Mouse (Mus musculus) cerebral cortex, adult 2 months (tissue): ENCODE results near the gene Arhgap8.

Experiments used
- WGBS: fragments of 180-500 bp; shearing (Covaris S2); methylation state at CpG from one replicate; pipeline ENCODE4 v1.1.7; 2018; 5-methylcytosine and 5-hydroxymethylcytosine counted together

Arhgap8 gene

DNA sequence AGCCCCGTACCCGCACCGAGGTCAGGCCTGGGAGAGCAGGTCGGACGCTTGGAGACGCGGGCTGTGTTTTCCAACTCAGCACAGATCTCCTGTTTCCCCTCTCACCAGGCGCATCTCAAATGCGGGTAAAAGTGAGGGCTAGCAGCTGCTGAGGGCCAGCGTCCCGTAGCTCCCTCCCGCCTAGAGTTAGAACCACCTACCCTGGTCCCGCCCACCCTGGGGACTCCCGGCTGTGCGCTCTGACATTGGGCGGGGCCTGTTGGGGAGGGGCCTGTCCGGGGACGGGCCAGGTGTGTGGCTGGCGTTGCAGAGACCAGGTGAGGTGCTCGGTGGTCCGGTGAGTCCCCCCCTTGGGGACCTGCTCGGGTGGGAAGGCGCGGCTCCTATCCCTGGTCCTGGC is at the start of gene Arhgap8:
Gene Arhgap8, plus strand, starts transcription at position 262 of the 400 bp plus-strand sequence.
- WGBS: 14% methylated on average over 24 of the region's 24 CpGs

DNA sequence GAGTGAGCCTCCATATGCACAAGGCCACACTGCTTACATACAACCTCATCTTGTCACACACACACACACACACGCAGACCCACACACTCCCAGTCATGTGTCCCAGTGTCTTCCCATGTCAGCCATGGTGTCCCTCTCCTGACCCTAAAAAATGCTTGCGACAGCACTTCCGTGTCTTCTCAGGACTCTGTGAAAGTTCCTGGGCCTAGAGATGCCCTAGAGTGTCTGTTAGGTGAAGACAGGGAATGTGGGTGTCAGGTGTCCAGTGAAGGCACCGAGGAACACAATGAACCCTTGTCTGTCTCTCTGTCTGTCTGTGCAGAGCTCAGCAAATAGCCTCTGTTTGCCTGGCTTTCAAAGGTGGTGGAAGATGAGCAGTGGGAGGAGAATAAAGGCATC is 49.2 kb upstream of the Arhgap8 start:
- 87% methylated on average over 4 of the region's 4 CpGs for WGBS

DNA sequence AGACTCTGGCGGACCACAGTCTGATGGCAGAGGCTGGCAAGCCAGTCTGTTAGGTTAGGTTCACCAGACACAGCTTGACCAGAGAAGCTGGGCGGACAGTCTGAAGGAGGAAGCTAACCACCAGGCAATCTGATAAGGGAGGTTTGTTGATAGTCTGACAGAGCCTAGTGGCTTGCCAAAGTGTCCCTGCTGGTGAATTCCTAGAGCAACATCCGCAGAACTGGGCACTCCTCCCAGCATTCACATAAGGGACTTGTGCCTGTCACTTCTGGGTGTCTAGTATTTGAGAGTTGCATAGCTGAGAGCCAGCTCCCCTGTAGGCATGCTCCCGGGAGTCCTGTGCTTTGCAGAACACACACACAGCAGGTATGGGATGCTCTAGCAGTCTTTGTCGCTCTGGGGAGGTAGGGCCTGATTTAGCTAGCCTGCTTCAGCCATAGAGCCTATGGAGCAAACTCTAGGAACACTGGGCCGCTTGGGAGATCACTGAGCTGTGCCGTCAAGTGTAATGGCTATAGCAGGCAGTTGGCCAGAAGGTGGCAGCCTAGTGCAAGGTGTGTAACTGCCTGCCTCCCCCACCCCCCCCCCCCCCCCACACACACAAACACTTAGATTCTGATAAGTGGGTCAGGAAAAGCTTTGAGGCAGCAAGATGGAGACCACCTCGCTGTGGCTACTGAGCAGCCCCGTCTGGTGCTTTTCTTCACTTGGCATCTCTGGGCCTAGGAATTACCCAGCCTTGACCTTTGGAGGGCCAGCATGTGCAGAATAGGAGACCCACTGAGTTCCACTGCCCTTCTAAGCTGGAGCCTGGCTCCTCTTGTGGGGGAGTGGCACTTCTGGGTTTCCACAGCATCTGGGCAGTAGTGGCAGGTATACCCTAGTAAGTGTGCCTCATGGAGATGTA is 48.2 kb upstream of the Arhgap8 start:
- 39% methylated on average over 9 of the region's 9 CpGs for WGBS

DNA sequence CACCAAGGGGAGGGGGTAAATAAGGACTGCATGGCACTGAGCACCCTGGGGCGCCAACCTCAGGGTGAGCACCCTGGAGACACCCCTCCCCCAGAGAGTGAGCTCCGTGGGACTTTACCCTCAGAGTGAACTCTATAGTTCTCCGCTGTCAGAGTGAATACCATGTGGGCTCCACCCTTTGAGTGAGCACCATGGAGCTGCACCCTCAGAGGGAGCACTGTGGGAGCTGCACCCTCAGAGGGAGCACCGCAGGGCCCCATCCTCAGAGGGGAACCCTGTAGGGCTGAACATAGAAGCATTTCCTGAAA is 47.6 kb upstream of the Arhgap8 start:
- WGBS: 72% methylated on average over 4 of the region's 4 CpGs

DNA sequence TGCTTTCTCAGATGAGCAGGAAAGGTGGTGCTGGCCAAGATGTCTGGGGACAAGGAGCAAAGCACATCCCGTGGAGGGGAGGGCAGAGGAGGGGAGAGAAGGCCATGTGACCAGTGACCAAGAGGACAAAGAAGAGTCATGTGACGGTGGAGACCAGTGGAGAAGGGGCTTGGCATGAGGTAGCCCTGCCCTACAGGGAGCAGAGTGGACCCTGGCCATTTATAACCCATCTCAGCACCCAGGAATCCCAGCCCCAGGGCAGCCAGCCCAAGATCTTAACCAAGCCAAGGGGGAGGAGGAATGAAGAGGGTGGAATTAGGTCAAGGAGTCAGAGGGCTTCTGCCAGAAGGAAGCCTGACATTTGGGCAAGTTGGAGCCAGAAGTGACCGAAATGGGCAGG is 47.2 kb upstream of the Arhgap8 start:
- 60% methylated on average over 3 of the region's 3 CpGs for WGBS

DNA sequence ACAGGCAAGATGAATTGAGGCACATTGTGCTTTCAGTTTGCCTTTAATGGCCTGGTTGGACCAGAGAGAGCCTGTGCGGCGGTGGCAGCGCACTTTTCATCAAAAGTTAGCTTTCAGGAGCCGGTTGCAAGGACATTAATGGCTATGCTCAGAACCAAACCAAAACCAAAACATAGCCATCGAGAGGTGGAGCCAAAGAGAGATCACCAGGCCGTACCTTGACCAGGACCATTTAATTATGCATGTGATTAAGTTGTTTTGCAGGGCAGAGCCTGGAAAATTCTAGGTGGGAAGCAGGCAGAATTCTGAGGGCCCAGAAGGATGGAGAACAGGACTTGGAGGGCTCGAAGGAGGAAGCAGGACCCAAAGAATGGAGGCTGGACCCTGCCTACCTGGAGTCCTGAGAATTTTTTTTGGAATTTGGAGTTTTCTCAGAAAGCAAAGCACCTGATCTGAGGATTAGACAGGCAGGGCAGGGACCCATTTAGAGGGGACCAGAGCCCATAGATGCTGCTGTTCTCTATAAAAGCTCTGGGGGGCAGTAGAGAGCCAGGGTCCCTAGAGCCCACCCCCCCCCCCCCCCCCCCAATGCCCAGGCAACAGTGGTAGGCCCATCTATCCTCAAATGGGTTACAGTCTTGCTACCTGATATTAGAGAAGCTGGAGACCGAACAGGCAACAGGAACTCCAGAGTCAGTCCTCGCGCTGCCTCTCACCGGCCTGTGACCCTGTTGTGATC is 45.4 kb upstream of the Arhgap8 start:
- 88% methylated on average over 11 of the region's 11 CpGs for WGBS

DNA sequence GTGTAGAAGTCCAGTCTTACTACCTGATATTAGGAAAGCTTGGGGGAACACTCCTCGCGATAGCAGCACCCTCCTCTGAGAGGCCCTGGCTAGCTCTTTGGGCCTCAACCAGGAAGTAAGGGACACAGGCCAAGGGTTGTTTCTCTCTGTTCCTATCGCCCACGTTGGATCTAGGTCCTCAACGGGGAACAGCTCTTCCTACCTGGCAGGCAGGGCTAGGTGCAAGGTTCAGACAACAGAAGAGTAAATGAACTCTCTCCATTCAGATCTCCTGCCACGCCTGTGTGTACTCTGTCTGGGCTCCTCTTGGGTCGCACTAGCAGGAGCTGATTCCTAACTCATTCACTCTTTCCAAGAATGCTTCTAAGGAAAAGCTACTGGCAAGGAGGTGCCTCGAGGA is 44.5 kb upstream of the Arhgap8 start:
- 72% methylated on average over 8 of the region's 8 CpGs for WGBS

DNA sequence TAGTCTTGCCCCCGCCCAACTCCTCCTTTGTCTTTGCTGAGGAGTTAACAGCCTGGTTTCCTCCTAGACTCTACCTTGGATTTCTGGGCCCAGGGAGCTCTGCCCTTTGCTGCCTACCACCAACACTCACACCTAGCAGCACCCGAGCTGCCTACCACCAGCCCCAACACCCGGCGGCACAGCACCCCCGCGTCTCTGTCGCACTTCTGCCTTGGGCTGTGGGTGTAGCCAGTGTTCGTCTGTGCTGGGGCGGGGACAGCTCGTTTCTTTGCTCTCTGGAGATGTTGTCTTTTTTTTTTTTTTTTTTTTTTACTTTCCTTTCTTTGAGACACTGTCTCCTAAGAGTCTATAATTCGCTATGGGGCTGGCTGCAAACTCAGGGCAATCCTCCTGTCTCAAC is 41.9 kb upstream of the Arhgap8 start:
- 51% methylated on average over 11 of the region's 11 CpGs for WGBS

DNA sequence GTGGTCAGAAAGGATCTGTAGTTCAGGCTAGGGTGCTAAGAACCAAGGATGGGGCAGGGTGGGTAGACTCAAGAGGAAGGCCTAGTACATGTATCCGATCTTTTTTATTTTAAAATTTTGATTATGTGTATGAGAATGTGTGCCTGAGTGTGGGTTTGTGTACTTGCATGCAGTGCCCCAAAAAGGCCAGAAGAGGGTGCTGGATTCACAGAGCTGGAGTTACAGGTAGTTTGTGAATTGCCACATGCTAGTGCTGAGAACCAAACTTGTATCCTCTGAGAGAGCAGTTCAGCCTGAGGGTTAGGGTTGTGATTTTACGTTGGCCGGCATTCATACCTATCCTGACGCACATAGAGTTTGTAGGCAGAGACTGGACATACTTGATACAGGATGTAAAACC is 40.8 kb upstream of the Arhgap8 start:
- 98% methylated on average over 4 of the region's 4 CpGs for WGBS

DNA sequence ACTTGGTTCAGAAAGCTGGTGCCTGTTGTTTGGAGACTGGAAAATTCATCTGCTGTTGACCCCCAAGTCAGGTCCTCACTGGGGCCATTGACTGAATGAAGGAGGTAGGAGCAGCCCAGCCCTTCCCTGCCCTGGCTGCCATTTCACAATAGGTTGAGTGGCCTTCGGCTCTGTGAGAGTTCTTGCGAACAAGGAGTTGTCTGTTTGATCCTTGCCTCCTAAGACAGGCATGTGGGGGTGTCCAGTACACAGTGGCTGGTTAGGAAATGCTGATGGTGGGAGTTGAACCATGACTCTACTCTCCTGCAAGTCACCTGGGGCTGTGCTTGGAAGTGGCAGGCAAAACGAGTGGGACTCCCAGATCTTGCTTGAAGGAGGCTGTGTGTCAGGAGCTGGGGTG is 40.1 kb upstream of the Arhgap8 start:
- WGBS: 87% methylated on average over 3 of the region's 3 CpGs

DNA sequence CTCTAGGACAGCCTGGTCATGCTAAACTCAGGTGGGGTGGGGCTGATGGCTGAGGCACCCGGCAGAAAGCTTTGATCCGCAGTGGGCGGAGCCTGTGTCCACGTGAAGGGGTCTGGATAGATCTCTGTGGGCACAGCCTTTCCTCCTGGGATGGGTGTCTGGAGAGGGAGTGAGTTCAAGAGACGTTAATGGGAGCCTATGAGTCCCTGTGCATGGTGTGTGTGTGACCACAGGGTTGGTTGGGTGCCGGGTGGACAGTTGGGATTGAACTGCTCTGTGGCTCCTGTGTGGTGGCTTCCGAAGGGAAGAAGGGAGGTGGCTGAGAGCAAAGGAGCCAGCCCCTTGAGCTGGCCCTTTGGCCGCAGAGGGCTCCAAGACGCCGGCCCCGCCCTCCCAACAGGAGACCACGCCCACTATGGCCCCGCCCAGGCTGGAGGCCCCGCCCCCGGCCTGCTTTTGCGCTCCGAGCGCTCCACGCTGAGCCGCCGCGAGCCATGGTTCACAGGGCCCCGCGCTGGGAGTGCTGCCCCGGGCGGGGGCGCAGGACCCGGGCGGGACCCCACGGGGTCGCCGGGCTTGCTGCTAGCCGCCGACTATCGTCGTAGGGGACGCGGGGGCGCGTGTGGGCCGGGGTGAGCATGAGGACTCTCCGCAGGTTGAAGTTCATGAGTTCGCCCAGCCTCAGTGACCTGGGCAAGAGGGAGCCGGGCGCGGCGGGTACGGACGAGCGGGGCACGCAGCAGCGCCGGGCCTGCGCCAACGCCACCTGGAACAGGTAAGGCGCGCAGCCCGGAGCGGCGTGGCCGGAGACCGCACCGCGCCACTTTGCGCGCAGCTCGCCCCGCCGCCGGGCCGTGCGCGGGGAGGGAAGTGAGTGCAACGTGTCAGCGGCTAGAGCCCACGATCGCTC is 39.1 kb upstream of the Arhgap8 start:
- WGBS: 1% methylated on average over 77 of the region's 77 CpGs

DNA sequence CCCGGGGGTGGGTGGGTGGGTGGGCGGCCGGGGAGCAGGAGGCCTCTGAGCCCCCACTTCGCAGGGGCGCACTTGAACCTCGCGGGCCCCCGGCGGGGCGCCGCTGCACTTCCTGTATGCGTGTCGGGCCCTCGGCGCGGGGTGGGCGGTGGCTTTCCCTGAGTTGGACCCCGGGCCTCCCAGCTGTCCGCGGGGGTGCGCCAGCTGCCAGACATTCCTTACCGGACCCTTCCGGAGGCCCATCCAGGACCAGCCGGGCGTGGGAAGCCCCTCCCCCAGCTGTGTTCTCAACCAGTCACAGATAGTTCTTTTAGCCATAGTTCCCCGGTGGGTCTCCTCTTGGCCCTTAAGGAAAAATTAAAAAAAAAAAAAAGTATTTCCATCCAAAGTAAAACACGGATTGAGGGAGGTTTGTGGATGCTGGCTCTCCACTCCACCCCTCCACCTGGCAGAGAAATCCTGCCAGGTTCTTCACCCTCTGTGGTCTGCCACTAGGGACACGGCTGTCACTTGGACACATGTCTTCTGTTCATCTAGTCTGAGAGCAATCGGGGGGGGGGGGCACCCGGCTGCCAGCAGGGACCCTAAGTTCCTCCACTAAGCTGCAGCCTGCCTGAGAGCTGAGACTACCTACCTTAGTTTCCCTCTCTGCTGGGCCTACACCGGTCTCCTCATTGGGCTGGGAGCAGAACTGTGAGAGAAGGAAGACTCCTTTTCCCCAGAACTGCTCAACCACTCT is 38.2 kb upstream of the Arhgap8 start:
- WGBS: 6% methylated on average over 31 of the region's 31 CpGs

DNA sequence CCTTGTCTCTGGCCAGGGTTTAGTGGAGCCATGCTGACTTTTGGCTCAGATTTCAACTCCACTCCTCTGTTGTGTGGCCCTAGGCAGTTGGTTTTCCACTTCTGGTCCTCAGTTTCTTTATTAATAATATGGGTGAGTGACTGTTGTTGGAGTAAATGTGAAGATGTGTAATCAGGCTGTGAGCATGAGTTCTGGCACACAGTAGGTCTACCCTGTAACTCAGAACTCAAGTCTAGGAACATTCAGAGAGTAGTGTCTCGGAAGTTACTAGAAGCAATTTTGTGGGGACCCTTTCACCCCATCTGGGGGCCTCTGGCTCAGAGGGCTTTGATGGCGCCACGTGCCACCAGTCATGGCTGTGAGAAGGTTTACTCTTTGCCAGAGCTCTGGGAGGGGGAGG is 37.6 kb upstream of the Arhgap8 start:
- WGBS: 97% methylated on average over 3 of the region's 3 CpGs

DNA sequence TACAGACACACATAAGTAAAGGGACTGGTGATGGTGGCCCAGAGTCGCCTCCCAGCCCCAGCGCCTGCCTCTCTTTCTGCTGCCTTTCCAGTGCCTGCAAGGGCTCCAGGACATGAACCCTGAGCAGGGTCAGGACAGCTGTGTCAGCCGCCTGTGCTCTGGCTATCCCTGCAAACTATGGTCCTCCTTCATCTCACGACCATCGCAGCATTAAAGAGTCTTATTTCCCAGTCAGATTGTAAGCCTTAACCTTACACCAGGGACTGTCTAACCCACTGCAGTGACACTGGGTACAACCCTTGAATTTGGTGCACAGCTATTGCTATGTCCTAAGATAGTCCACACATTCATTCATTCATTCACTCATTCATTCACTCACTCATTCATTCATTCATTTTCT is 37.0 kb upstream of the Arhgap8 start:
- WGBS: 92% methylated on average over 5 of the region's 5 CpGs

DNA sequence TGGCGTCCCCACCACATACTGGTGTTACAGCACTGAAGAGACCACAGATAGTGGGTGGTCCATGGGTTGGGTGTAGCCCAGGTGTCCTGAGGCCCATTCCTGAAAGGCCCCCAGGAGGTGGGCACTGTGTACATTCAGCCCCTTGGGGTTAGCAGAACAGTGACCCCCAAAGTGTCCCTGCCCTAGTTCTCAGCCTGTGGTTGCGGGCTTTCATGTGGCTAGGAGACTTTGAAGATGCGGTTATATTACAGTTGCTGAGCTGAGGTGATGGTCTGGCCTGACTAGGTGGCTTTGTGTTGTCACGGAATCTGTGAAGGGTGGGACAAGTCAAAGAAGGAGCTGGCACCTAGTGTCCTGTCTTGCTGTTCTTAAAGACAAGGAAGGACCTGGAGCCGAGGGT is 35.3 kb upstream of the Arhgap8 start:
- WGBS: 91% methylated on average over 5 of the region's 5 CpGs

DNA sequence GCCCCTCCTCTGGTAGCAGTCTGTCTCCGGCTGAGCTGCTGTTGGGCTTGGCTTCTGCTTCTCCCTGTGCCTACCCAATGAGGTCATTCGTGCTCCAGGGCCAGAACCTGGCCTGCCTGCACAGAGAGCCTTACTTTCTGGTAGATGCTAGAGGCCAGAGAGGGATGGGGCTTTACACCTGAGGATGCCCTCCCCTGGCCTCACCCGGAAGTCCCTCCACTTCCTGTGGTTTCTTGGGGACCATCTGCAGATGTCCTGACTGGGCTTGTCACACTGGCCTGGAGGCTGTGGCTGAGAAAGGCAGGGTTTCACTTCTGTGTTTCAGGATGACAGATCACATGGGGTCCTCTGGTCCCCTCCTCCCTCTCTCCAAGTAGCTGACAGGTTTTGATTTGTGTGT is 34.4 kb upstream of the Arhgap8 start:
- 80% methylated on average over 3 of the region's 3 CpGs for WGBS

DNA sequence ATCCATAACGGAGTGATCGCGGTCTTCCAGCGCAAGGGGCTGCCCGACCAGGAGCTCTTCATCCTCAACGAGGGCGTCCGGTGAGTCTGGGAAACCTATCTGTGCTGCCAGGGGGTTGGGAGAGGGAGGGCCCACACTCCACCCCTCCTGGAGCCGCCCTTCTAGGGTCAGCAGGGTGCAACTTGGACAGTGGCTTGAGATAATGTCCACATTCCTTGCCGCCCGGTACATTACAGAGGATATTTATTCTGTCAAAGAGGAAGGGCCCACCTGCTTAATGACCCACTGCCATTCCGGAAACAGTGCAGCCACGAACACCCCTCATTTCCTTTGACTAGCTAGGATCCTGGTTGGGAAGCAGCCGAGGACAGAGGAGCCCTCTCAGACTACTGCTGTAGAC is 31.9 kb upstream of the Arhgap8 start:
- 86% methylated on average over 14 of the region's 14 CpGs for WGBS

DNA sequence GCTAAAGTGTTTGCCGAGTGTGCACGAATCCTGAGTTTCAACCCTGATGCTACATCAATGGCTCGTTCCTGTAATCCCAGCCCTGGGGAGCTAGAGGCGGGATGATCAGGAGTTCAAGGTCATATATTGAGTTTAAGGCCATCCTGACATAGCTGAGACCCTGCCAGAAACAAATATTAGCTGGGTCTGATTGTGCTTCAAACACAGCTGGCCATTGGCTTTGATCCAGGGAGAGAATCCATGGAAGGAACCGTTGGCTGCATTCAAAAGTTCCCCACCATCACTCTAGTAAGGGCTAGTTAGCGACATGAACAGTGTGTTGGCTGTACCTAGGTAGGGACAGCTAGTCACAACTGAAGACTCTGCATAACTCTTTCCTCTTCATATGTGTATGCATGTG is 30.5 kb upstream of the Arhgap8 start:
- 84% methylated on average over 6 of the region's 6 CpGs for WGBS

DNA sequence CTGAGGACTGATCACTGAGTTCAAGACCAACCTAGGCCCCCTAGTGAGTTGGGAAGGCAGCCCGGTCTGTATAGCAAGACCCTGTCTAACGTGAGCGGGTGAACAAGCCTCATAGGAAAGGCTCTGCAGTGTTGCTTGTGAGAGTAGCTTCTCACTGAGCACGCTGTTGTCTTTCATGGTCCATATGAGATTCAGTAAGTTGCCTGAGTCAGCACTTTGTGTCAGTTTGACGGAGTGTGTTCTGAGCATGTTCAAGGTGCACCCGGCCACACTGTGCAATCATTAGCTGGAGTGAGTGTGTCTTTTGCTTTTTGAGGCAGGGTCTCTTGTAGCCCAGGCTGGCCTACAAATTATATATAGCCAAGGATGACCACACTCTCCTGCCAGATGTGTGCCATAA is 28.3 kb upstream of the Arhgap8 start:
- WGBS: 94% methylated on average over 6 of the region's 6 CpGs

DNA sequence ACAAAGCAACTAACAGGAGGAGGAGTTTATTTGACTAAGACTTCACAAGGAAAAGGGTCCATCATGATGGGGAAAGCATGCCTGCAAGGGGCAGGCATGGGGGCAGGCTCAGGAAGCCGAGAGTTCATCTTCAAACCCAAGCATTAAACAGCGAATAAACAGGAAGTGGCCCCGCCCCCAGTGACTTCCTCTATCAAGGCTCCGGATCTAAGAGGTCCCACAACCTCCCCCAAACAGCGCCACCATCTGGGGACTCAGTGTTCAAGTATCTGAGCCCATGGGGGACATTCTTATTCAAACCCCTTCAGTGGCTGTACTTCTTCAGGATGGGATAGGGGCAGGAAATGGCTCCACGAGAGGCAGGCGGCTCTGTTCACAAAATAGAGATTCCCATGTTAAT is 27.2 kb upstream of the Arhgap8 start:
- WGBS: 78% methylated on average over 7 of the region's 7 CpGs

DNA sequence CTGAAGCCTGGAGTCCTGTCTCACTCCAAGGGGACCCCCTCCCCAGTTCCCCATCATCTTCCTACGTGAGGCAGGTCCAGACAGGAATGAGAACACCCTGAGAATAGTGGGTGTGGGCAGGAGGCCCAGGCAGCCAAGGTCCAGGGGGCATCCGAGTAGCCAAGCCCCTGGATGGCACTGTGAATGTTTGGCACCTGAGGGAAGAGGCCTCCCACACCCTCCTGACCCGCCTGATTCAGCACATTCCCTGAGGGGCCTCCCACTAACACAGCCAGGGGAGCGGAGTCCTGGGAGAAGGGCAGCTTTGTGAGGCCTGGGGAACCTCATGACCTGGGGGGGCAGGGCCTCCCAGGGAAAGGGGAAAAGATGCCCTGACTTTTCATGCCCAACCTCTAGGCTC is 23.8 kb upstream of the Arhgap8 start:
- 85% methylated on average over 4 of the region's 4 CpGs for WGBS

DNA sequence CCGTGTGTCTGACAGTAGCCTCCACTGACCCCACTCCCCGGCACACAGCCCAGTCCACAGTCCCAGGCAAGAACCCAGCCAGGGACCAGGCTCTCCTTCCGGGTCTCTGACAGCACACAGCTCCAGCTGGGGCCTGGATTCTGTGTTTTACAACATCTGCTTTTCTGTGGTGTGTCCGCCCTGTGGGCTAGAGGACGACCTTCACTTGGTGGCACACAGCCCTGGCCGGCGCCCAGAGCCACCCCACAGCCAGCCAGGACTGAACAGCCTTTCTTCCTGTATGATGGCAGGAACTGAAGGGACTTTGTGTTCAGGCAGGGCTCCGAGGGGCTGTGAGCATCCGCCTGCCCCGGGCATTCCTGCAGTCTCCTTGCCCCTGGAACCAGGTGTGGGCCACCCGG is 22.2 kb upstream of the Arhgap8 start:
- WGBS: 56% methylated on average over 11 of the region's 11 CpGs
